Mouse (Mus musculus) adrenal gland, adult 2 months (tissue): ENCODE data around the gene Oxct2a. TPM values are rescaled to one million over a fixed set of nuclear protein-coding genes. Genes with fewer than 3 reads are reported as not detected.

ENCODE experiments used
- polyA plus RNA-seq: library from polyadenylated mRNA; depleted of rRNA; stranded (reverse); fragments of >200 nt; gene quantifications from 2 replicates; pipeline ENCODE4 v1.2.3, GENCODE M21; 2012; rRNA removed
- total RNA-seq, 2 experiments: library from RNA; stranded (reverse); gene quantifications; 2 replicates each; pipeline ENCODE4 v1.2.3; 2021

The Oxct2a gene
- total and polyA plus RNA-seq, 3 experiments = not detected

Other genes with a start within 250 kb of the Oxct2a start
- not detected for gene Bmp8b, start 218.5 kb downstream of the Oxct2a start, total RNA-seq
- gene Bmp8b, start 218.5 kb downstream of the Oxct2a start, polyA plus RNA-seq = 0.03 and 0.17 TPM in 2 replicates
- gene Oxct2b, start 207.4 kb downstream of the Oxct2a start, total RNA-seq = not detected
- gene Oxct2b, start 207.4 kb downstream of the Oxct2a start, polyA plus RNA-seq = not detected in 2 replicates
- gene Ppie, start 183.7 kb downstream of the Oxct2a start, total RNA-seq = 10 to 100 TPM; 42.4 to 59.1 TPM
- 9.1 and 10.5 TPM in 2 replicates for gene Ppie, start 183.7 kb downstream of the Oxct2a start, polyA plus RNA-seq
- gene Hpcal4, start 140.4 kb downstream of the Oxct2a start, total RNA-seq = 1 to 10 TPM; 3.1 to 5.4 TPM
- gene Hpcal4, start 140.4 kb downstream of the Oxct2a start, polyA plus RNA-seq = 3.1 and 4.9 TPM in 2 replicates
- gene Nt5c1a, start 122.1 kb downstream of the Oxct2a start, total RNA-seq = 10 to 100 TPM; 38.8 to 82.5 TPM
- 21.3 and 23.3 TPM in 2 replicates for gene Nt5c1a, start 122.1 kb downstream of the Oxct2a start, polyA plus RNA-seq
- 10 to 100 TPM in 1 of 2 experiments, 1 to 10 TPM in 1; 4.3 to 11.5 TPM for gene Heyl, start 90.1 kb downstream of the Oxct2a start, total RNA-seq
- 4.5 and 5.9 TPM in 2 replicates for gene Heyl, start 90.1 kb downstream of the Oxct2a start, polyA plus RNA-seq
- 100 to 1,000 TPM in 1 of 2 experiments, 10 to 100 TPM in 1; 98.9 to 110 TPM for gene Pabpc4, start 61.3 kb downstream of the Oxct2a start, total RNA-seq
- 270 and 277 TPM in 2 replicates for gene Pabpc4, start 61.3 kb downstream of the Oxct2a start, polyA plus RNA-seq
- under 1 TPM in 1 of 2 experiments, not detected in 1; 0.21 TPM for gene Bmp8a, start 19.6 kb upstream of the Oxct2a start, total RNA-seq
- gene Bmp8a, start 19.6 kb upstream of the Oxct2a start, polyA plus RNA-seq = 0.17 and 0.18 TPM in 2 replicates